Mouse (Mus musculus): ENCODE measurements around the gene Repin1.

DNA sequence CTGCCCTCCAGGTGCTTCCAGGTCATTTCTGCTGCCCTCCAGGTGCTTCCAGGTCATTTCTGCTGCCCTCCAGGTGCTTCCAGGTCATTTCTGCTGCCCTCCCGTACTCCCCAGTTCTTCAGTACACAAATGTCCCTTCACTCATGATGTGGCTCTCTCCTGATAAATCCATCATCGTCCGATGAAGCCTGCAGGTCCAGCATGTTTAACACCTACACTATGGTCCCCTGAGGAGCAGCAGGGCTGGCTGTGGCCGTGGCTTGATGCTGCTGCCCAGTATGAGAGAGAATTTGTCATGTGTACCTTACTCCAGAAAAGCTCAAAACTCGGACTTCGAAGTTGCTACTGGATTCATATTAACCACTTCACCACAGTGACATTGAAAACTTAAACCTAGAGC, 47.7 kb downstream of the Repin1 start:
- TF ChIP-seq POLR2A (IDR thresholded peaks at IDR 0.05; ENCODE audit: insufficient read length, low read depth), result no peak
- no peak for TF ChIP-seq E2F4 (IDR thresholded peaks at IDR 0.05; ENCODE audit: insufficient read depth)
- no peak for TF ChIP-seq USF1 (IDR thresholded peaks at IDR 0.05; ENCODE audit: low read depth)
